Mouse (Mus musculus) G1E (cell line): ENCODE results near the gene Tmem121. TPM values are rescaled to one million over a fixed set of nuclear protein-coding genes. Genes with fewer than 3 reads are reported as not detected.

Experiments
- ATAC-seq: 2 replicates; pipeline ENCODE4 v1.8.0; 2016; ENCODE audit warnings: mild to moderate bottlenecking; ENCODE audit not compliant: insufficient number of reproducible peaks, poor library complexity, low FRiP score, severe bottlenecking; ENCODE audit errors: extremely low read depth
- DNase-seq: peaks from one replicate; pipeline ENCODE4 v3.0.0; 2012; ENCODE audit warnings: low spot score
- H3K27me3 ChIP-seq: 2 replicates; pipeline ENCODE4 v1.6.1; 2012; ENCODE audit warnings: mild to moderate bottlenecking, low read length, inconsistent platforms; ENCODE audit not compliant: insufficient read depth
- H3K36me3 ChIP-seq: replicated peaks from 2 replicates; pipeline ENCODE3; 2012; ENCODE audit warnings: mild to moderate bottlenecking, inconsistent platforms
- H3K4me1 ChIP-seq: 2 replicates; pipeline ENCODE4 v1.6.1; 2012; ENCODE audit warnings: low read depth, low read length, inconsistent platforms, mixed read lengths; ENCODE audit not compliant: insufficient read depth
- H3K4me3 ChIP-seq: 2 replicates; pipeline ENCODE4 v1.5.1; 2012; ENCODE audit warnings: low read depth, mild to moderate bottlenecking, inconsistent platforms, low read length, moderate library complexity, mixed read lengths
- H3K9me3 ChIP-seq: replicated peaks from 2 replicates; pipeline ENCODE4 v1.6.1; 2012; ENCODE audit warnings: inconsistent platforms
- CTCF ChIP-seq: IDR thresholded peaks from 2 replicates; pipeline ENCODE4 v1.5.1; 2012; ENCODE audit warnings: low read depth, low read length, inconsistent platforms, mixed read lengths
- GATA1 ChIP-seq: IDR thresholded peaks from 2 replicates; pipeline ENCODE4 v1.6.1; 2012; ENCODE audit warnings: borderline replicate concordance, low read length, inconsistent platforms, mixed read lengths
- GATA2 ChIP-seq: IDR thresholded peaks from 2 replicates; pipeline ENCODE4 v1.6.1; 2012; ENCODE audit warnings: low read depth, low read length, inconsistent platforms, borderline replicate concordance
- POLR2AphosphoS5 ChIP-seq: IDR thresholded peaks from 2 replicates; pipeline ENCODE4 v1.6.1; 2012; ENCODE audit warnings: low read depth, low read length, inconsistent platforms; ENCODE audit not compliant: insufficient replicate concordance
- TAL1 ChIP-seq: conservative IDR thresholded peaks from 2 replicates; pipeline ENCODE4 v1.6.1; 2012; ENCODE audit warnings: low read depth, low read length, inconsistent platforms, mixed read lengths
- polyA plus RNA-seq: library from polyadenylated mRNA; stranded (reverse); fragments of >175 nt; gene quantifications from 2 replicates; pipeline ENCODE4 v1.2.3, GENCODE M21; 2012
- total RNA-seq, 2 experiments: library from RNA; stranded (forward) in 1 of 2; stranded (reverse) in 1 of 2; fragments of 200-1000 nt in 1 of 2; fragments of >200 nt in 1 of 2; fragmentation: Nextera tagmentation in 1 of 2; gene quantifications; 2 replicates each; pipeline ENCODE4 v1.2.3; 2014 to 2017

Tmem121 gene
- total and polyA plus RNA-seq, 3 experiments: not detected

GRCm38 (mm10) chr12:113144001-113144756 is 41.6 kb upstream of the Tmem121 start:
- ATAC-seq (no peak), DNase-seq (peak; percentile 77)
- Histone ChIP-seq H3K9me3 (peaks cover 16% of the 10 kb centered on the region), H3K27me3 (peaks cover 58% of the 10 kb centered on the region), H3K4me1 (peaks cover 83% of the 10 kb centered on the region), H3K4me3 (no peak overlapping the region), H3K36me3 (peaks cover 17% of the 10 kb centered on the region)
- TF ChIP-seq POLR2AphosphoS5: no peak
- no peak for TF ChIP-seq GATA1
- TF ChIP-seq GATA2: no peak
- TF ChIP-seq CTCF: peak; percentile 99
- TF ChIP-seq TAL1: no peak

DNA sequence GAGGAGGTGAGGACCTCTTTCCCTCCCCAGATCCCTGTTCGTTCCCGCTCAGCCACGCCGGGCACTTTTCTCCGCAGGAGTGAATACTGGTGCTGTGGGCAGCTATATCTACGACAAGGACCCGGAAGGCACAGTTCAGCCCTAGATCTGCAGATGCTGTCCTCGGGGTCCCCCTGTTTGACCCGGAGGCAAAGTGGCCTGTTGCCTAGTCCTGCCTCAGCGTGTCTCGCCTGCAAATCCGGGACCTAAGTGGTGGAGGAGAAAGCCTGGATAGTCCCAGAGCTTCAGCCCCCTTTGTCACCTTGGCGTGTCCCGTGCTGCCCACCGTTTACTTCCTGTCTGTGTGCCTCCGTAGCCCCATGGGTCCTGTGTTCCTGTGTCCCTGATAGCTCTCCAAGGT is 40.8 kb upstream of the Tmem121 start:
- Histone ChIP-seq H3K36me3 (peaks cover 11% of the 10 kb centered on the region), H3K9me3 (peaks cover 14% of the 10 kb centered on the region), H3K4me3 (no peak overlapping the region), H3K4me1 (peaks cover 83% of the 10 kb centered on the region), H3K27me3 (peaks cover 57% of the 10 kb centered on the region)
- TF ChIP-seq GATA2: no peak
- no peak for TF ChIP-seq POLR2AphosphoS5
- no peak for TF ChIP-seq GATA1
- TF ChIP-seq CTCF: no peak
- TF ChIP-seq TAL1: no peak
- no peak for DNase-seq
- no peak for ATAC-seq

DNA sequence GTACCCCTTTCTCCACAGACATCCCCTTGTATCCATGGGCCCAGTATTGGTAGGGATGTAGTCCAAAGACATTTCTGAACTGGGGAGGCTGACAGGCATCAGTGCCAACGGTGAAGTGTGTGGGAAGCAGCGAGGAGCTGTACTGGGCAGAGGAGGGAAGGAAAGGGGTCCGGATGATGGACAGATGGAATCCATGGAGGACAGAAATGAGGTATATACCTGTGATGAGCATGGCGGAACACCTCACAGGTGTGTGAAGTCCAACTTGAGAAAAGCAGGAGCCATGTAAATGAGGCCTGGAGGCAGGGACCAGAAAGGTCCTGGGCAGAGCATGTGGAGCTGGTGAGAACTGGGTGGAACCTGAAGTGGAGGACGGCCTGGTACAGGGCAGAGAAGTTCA is 40.1 kb upstream of the Tmem121 start:
- Histone ChIP-seq H3K36me3 (peaks cover 11% of the 10 kb centered on the region), H3K9me3 (peaks cover 7% of the 10 kb centered on the region), H3K4me3 (no peak overlapping the region), H3K27me3 (peaks cover 58% of the 10 kb centered on the region), H3K4me1 (peaks cover 83% of the 10 kb centered on the region)
- DNase-seq (no peak), ATAC-seq (no peak)
- TF ChIP-seq GATA2: no peak
- no peak for TF ChIP-seq TAL1
- TF ChIP-seq GATA1: no peak
- TF ChIP-seq CTCF: no peak
- no peak for TF ChIP-seq POLR2AphosphoS5

GRCm38 (mm10) chr12:113146112-113147057 is 39.3 kb upstream of the Tmem121 start, which contains the start of gene Crip1:
Crip1 (plus strand) TSS chr12:113146316.
- Histone ChIP-seq H3K27me3 (peaks cover 57% of the 10 kb centered on the region), H3K4me3 (peak within 1 kb of the TSS; percentile 5; the same call in 1 of the 2 replicates), H3K4me1 (peaks cover 82% of the 10 kb centered on the region), H3K36me3 (peaks cover 11% of the 10 kb centered on the region), H3K9me3 (no peaks in the 10 kb centered on the region)
- peak; percentile 84 for DNase-seq
- TF ChIP-seq POLR2AphosphoS5: no peak
- no peak for TF ChIP-seq GATA2
- TF ChIP-seq CTCF: peak; percentile 98
- no peak for TF ChIP-seq TAL1
- TF ChIP-seq GATA1: no peak
- ATAC-seq: 0 out of 2 replicates have a peak, but pooled peaks have one; percentile 10

DNA sequence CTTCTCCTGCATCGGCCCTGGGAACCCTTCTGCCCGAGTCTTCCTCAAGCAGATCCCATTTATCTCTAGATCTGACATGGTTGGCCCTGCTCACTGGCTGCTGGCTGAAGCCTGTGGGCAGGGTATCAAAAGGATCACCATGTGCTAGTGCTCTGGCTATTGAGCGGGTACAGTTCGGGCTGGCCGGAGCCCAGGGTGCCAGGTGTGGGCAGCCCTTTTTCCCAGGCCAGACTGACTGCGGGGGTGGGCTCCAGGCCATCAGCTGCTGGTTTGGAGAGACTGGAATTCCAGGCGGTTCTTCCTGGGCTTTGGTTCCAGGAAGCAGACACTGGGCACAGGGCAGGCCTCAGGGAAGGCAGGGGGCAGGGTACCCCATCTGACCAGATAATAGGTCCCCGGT is 38.2 kb upstream of the Tmem121 start:
- peaks cover 92% of the 10 kb centered on the region for H3K4me1 ChIP-seq
- peaks cover 11% of the 10 kb centered on the region for H3K36me3 ChIP-seq
- peaks cover 49% of the 10 kb centered on the region for H3K27me3 ChIP-seq
- no peaks in the 10 kb centered on the region for H3K9me3 ChIP-seq
- no peak overlapping the region for H3K4me3 ChIP-seq
- DNase-seq (no peak), ATAC-seq (no peak)
- TF ChIP-seq POLR2AphosphoS5: no peak
- TF ChIP-seq GATA2: no peak
- no peak for TF ChIP-seq CTCF
- TF ChIP-seq TAL1: no peak
- TF ChIP-seq GATA1: no peak

- ATAC-seq: peak; percentile 47
Observed at GRCm38 (mm10) chr12:113148381-113149035, 37.2 kb upstream of the Tmem121 start.

More at GRCm38 (mm10) chr12:113148381-113149035, 37.2 kb upstream of the Tmem121 start:
- peak overlapping the region; percentile 60; the same call in 1 of the 2 replicates for H3K4me3 ChIP-seq
- H3K9me3 ChIP-seq: no peaks in the 10 kb centered on the region
- TF ChIP-seq GATA1: no peak
- TF ChIP-seq CTCF: peak; percentile 13; the same call in 1 of the 2 replicates
- no peak for TF ChIP-seq GATA2
- peaks cover 17% of the 10 kb centered on the region for H3K36me3 ChIP-seq
- H3K27me3 ChIP-seq: peaks cover 39% of the 10 kb centered on the region
- H3K4me1 ChIP-seq: peaks cover 93% of the 10 kb centered on the region
- peak; percentile 88 for DNase-seq
